Mouse (Mus musculus): ENCODE data around the gene Sugct. TPM values are rescaled to one million over a fixed set of nuclear protein-coding genes. Genes with fewer than 3 reads are reported as not detected.
"Not testable (repeated sequence)": the region's sequence is repeated elsewhere in the genome, so short reads cannot be mapped to it uniquely, and the experiment has no call there.

The Sugct gene
- total RNA-seq, 2 experiments from 2014 or later = 0.55 to 0.74 TPM

- DNase-seq = no peak
These were observed 70.4 kb downstream of the Sugct start for GRCm38 (mm10) chr13:17624976-17625375.

DNA sequence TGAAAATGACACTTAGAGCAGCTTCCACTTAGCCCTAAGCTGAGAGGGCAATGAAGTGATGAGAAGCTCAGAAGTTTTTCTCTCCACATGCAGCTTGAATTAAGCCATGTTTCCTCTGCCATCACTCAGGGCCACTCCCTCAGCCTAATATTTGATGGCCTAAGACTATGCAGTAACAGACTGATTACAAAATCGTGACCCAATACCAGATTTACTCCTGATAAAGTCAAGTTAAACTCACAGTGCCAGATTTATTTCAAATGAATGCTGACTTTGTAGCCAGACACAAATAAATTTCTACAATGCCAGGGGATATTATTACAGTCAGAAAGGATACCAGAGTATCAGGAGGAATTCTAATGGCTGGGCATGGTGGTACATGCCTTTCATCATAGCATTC, 89.1 kb downstream of the Sugct start:
- intact Hi-C loops (cut with DNase I; ENCODE audit: low total_unique reads) = no loop called here
- no peak for DNase-seq

More at GRCm38 (mm10) chr13:17624976-17625375, 70.4 kb downstream of the Sugct start:
- intact Hi-C loops (cut with DNase I; ENCODE audit: low total_unique reads) = no loop called here

GRCm38 (mm10) chr13:17604670-17605069, 90.7 kb downstream of the Sugct start:
- DNase-seq = no peak
- intact Hi-C loops (cut with DNase I; ENCODE audit: low total_unique reads) = no loop called here

GRCm38 (mm10) chr13:17603756-17604155, 91.6 kb downstream of the Sugct start:
- no peak for DNase-seq
- intact Hi-C loops (cut with DNase I; ENCODE audit: low total_unique reads) = no loop called here

- DNase-seq = no peak
- intact Hi-C loops (cut with DNase I; ENCODE audit: low total_unique reads) = no loop called here
These were observed 110.0 kb downstream of the Sugct start for GRCm38 (mm10) chr13:17585267-17585913.

GRCm38 (mm10) chr13:17584804-17585203, 110.5 kb downstream of the Sugct start:
- intact Hi-C loops (cut with DNase I; ENCODE audit: low total_unique reads) = no loop called here
- no peak for DNase-seq

- DNase-seq = no peak
- intact Hi-C loops (cut with DNase I; ENCODE audit: low total_unique reads) = no loop called here
These were observed 113.7 kb downstream of the Sugct start for GRCm38 (mm10) chr13:17581684-17582083.

DNA sequence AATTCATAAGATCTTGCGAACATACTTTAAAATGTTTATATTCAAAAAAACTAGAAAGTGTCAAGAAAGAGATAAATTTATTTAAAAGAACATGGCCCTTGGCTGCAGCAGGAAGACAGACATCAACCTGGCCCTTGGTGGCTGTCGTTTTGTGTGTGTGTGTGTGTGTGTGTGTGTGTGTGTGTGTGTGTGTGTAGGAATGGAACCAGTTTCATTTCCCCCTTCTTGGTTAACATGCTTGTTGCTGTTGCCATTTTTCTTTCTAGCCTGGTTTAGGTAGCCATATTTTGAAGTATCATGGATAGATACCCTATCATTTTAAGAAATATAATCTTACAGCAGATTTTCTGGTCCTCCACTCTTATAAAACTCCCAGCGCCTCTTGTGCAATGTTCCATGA, 136.0 kb downstream of the Sugct start:
- intact Hi-C loops (cut with DNase I; ENCODE audit: low total_unique reads) = no loop called here
- no peak for DNase-seq

- intact Hi-C loops (cut with DNase I; ENCODE audit: low total_unique reads) = no loop called here
- no peak for DNase-seq
These were observed 159.0 kb downstream of the Sugct start for GRCm38 (mm10) chr13:17536341-17536740.

GRCm38 (mm10) chr13:17534871-17535270, 160.5 kb downstream of the Sugct start:
- no peak for DNase-seq
- intact Hi-C loops (cut with DNase I; ENCODE audit: low total_unique reads) = no loop called here

DNA sequence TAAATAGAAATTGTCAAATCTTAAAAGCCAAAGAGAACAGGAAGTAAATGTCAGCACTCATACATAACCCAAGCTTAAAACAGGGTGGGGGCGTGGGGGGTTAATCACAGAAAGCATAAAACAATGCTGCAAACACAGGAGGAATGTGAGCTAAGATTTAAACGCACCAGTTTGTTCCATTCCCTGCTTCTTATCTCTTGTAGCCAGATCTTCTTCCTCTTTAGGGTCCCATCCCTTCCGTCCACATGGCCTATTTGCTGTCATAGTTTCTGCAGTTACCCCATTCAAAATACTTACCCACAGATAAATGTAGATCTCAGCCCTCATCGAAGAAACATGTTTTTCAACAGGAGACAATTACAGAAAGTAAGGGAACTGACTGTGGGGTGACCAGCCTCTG, 160.9 kb downstream of the Sugct start:
- no peak for DNase-seq
- intact Hi-C loops (cut with DNase I; ENCODE audit: low total_unique reads) = no loop called here

- intact Hi-C loops (cut with DNase I; ENCODE audit: low total_unique reads) = no loop called here
- DNase-seq = no peak
These were observed 184.1 kb downstream of the Sugct start for GRCm38 (mm10) chr13:17511184-17511778.

DNA sequence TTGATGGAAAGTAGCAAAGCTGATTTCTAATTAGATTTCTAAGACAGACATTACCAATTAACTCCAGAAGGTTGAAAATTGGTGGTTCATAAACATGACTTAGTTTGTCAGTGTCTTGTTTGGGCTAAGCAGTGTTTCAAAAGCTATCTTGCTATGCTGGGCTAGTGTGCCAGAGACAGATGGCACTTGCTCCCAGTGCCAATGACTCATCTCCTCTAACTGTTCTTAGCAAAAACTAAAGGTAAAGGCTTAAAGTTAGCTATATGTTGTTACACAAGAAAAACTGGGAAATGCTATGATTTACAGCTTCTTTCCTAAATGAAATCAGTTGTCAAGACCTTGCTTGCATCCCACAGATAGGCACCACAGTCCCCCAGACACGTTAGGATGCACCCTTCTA, 200.4 kb downstream of the Sugct start:
- intact Hi-C loops (cut with DNase I; ENCODE audit: low total_unique reads) = no loop called here
- no peak for DNase-seq

GRCm38 (mm10) chr13:17494056-17494574, 201.2 kb downstream of the Sugct start:
- DNase-seq = no peak
- intact Hi-C loops (cut with DNase I; ENCODE audit: low total_unique reads) = no loop called here

GRCm38 (mm10) chr13:17457981-17458380, 237.4 kb downstream of the Sugct start:
- DNase-seq; intact Hi-C loops (cut with DNase I; ENCODE audit: low total_unique reads): not testable (repeated sequence)

DNA sequence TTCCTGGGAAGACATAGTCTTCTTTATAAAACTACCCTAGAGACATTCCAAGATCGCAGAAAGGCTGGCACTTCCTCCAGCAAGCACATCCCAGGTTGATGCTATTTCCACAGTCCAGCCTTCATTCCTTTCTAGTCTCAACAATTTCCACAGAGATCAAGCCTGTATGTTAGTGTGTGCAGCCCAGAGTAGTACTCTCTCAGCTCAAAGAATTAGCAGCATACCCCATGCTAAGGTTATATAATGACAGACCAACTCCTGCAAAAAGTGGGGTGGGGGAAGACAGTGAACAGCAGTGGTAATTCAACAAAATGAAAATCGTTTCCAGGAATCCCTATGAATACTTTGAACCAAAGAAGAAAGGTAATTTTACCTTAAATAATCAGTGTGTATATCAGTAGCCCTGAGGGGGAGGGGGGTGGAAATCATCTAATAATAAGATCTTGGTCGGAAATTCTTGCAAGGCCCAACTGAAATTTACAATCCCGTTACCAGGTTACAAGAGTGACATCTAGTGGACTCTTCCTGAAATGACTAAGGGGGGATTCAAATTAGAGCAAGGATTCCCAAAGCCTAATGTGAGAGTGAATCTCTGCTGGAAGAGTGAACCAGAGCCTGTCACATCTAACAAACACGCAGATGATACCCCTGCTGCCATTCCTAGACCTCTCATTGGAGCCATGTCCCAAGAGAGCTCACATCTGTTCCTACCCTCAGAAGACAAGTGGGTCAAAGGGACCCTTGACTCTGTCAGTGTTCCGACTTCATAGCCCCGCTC, 263.0 kb downstream of the Sugct start:
- intact Hi-C loops (cut with DNase I; ENCODE audit: low total_unique reads) = loop anchor here (10.0 kb wide), 1 partner anchor 1418 kb away; the partner anchor contains the start of gene Inhba
- DNase-seq = no peak

GRCm38 (mm10) chr13:17421875-17422274, 273.5 kb downstream of the Sugct start:
- intact Hi-C loops (cut with DNase I; ENCODE audit: low total_unique reads) = no loop called here

DNA sequence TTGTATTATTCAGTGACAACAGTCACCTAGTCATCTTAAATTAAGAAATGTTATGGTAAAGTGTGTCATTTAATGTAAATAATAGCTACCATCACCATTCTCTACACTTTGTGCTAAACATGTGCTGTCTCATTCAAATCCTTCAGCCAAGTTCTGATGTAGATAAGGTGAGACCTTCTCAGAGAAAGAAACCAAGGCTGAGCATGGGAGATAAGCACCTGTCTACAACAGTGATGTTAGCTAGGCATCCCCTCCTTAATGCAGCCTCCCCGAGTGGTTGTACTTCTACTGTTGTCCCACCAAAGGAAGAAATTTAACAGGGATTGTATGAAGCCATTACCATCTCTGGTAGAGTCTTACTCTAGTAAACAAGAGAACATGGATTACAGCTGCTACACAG, 274.8 kb downstream of the Sugct start:
- intact Hi-C loops (cut with DNase I; ENCODE audit: low total_unique reads) = no loop called here

More at GRCm38 (mm10) chr13:17421875-17422274, 273.5 kb downstream of the Sugct start:
- DNase-seq = no peak

GRCm38 (mm10) chr13:17342836-17343235, 352.5 kb downstream of the Sugct start:
- intact Hi-C loops (cut with DNase I; ENCODE audit: low total_unique reads) = no loop called here
- no peak for DNase-seq

More for the DNA sequence above, 274.8 kb downstream of the Sugct start:
- DNase-seq = no peak

- intact Hi-C loops (cut with DNase I; ENCODE audit: low total_unique reads) = no loop called here
- DNase-seq = no peak
These were observed 359.3 kb downstream of the Sugct start for GRCm38 (mm10) chr13:17335885-17336540.

Measured in gastrocnemius, postnatal 14 days (tissue).